Mouse (Mus musculus) embryonic facial prominence, embryonic 15.5 days (tissue): ENCODE results near the gene Cd300ld3. TPM values are rescaled to one million over a fixed set of nuclear protein-coding genes. Genes with fewer than 3 reads are reported as not detected.

Source experiments
- ATAC-seq: fragments of 200-750 bp; cut with Nextera tagmentation; 2 replicates; pipeline ENCODE4 v1.8.0; 2017; ENCODE audit warnings: low read depth, moderate TSS enrichment; ENCODE audit not compliant: insufficient number of reproducible peaks, low FRiP score, low TSS enrichment
- H3K27ac ChIP-seq: fragments of 300-500 bp; sonication (generic); replicated peaks from 2 replicates; pipeline ENCODE4 v1.5.1; 2015; ENCODE audit warnings: mild to moderate bottlenecking, inconsistent platforms
- H3K27me3 ChIP-seq: fragments of 300-500 bp; sonication (generic); 2 replicates; pipeline ENCODE4 v1.6.1; 2015; ENCODE audit warnings: inconsistent platforms
- H3K36me3 ChIP-seq: fragments of 300-500 bp; sonication (generic); 2 replicates; pipeline ENCODE4 v1.6.1; 2015; ENCODE audit warnings: mild to moderate bottlenecking, inconsistent platforms
- H3K4me1 ChIP-seq: fragments of 300-500 bp; sonication (generic); 2 replicates; pipeline ENCODE4 v1.6.1; 2015; ENCODE audit warnings: inconsistent platforms
- H3K4me2 ChIP-seq: fragments of 300-500 bp; sonication (generic); replicated peaks from 2 replicates; pipeline ENCODE4 v1.6.1; 2015; ENCODE audit warnings: mild to moderate bottlenecking, inconsistent platforms
- H3K4me3 ChIP-seq: fragments of 300-500 bp; sonication (generic); replicated peaks from 2 replicates; pipeline ENCODE4 v1.5.1; 2015; ENCODE audit warnings: mild to moderate bottlenecking, inconsistent platforms
- H3K9ac ChIP-seq: fragments of 300-500 bp; sonication (generic); 2 replicates; pipeline ENCODE4 v1.6.1; 2015; ENCODE audit warnings: inconsistent platforms
- H3K9me3 ChIP-seq: fragments of 300-500 bp; sonication (generic); replicated peaks from 2 replicates; pipeline ENCODE4 v1.6.1; 2016; ENCODE audit warnings: inconsistent platforms
- WGBS: fragments of 180-500 bp; shearing (Covaris S2); methylation state at CpG from one replicate; pipeline ENCODE4 v1.1.7; 2015; 5-methylcytosine and 5-hydroxymethylcytosine counted together
- polyA plus RNA-seq: library from polyadenylated mRNA; unstranded; fragments of >200 nt; fragmentation: Nextera tagmentation; extraction: Ambion mirVana; gene quantifications from 2 replicates; pipeline ENCODE4 v1.2.1, GENCODE M21; 2015

Gene Cd300ld3
- polyA plus RNA-seq, 1 experiment from 2014 or later: not detected

DNA sequence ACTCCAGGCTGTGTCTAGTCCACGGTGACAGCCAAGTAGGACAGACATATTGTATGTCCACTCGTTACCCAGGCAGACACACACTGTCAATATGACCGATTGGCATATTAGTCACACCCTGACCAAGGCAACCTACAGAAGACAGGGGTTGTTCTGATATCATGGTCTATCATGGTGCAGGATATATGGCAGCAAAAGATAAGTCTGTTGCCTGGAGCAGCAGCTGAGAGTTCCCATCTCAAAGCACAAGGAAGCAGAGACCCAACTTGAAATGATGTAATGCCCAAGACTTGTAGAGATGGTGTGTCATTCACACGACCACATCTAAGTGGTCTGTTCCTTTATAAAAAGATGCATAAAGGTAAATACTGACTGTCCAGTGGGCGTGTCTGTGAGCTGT is 30.5 kb upstream of the Cd300ld3 start:
- no peaks in the 10 kb centered on the region for H3K36me3 ChIP-seq
- peaks cover 9% of the 10 kb centered on the region for H3K27me3 ChIP-seq
- no peaks in the 10 kb centered on the region for H3K4me1 ChIP-seq
- H3K27ac ChIP-seq: no peak overlapping the region
- no peaks in the 10 kb centered on the region for H3K9me3 ChIP-seq
- H3K4me3 ChIP-seq: no peak overlapping the region
- no peak overlapping the region for H3K9ac ChIP-seq
- no peak for ATAC-seq
- no peak overlapping the region for H3K4me2 ChIP-seq
- 81% methylated on average over 5 of the region's 5 CpGs for WGBS

DNA sequence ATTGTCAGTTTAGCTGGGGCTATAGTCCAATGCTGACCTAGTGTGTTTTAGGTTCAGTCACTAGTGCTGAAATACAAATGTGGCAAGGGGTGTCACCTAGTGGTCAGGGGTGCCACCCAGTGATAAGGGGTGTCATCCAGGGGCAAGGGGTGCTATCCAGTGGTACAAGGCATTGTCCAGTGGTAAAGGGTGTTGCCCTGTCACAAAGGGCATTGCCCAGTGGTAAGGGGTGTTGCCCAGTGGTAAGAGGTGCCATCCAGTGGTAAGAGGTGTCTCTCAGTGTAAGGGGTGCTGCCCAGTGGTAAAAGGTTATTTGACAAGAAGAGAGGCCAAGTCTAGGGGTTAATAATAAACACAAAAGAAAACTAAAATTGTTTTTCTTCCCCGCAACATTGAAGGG is 29.2 kb upstream of the Cd300ld3 start:
- no peak overlapping the region for H3K4me2 ChIP-seq
- H3K9me3 ChIP-seq: no peaks in the 10 kb centered on the region
- H3K27me3 ChIP-seq: no peaks in the 10 kb centered on the region
- ATAC-seq: no peak
- WGBS: 90% methylated on average over 1 of the region's 1 CpGs
- no peaks in the 10 kb centered on the region for H3K36me3 ChIP-seq
- no peaks in the 10 kb centered on the region for H3K4me1 ChIP-seq
- no peak overlapping the region for H3K4me3 ChIP-seq
- no peak overlapping the region for H3K9ac ChIP-seq
- H3K27ac ChIP-seq: no peak overlapping the region

GRCm38 (mm10) chr11:115075859-115076258 is 27.6 kb upstream of the Cd300ld3 start:
- Histone ChIP-seq H3K27me3 (peaks cover 9% of the 10 kb centered on the region; the same call in 1 of the 2 replicates), H3K4me3 (no peak overlapping the region), H3K4me1 (peaks cover 11% of the 10 kb centered on the region; the same call in 1 of the 2 replicates), H3K9ac (no peak overlapping the region), H3K9me3 (no peaks in the 10 kb centered on the region), H3K4me2 (no peak overlapping the region), H3K36me3 (no peaks in the 10 kb centered on the region), H3K27ac (no peak overlapping the region)
- 66% methylated on average over 5 of the region's 5 CpGs for WGBS
- no peak for ATAC-seq

DNA sequence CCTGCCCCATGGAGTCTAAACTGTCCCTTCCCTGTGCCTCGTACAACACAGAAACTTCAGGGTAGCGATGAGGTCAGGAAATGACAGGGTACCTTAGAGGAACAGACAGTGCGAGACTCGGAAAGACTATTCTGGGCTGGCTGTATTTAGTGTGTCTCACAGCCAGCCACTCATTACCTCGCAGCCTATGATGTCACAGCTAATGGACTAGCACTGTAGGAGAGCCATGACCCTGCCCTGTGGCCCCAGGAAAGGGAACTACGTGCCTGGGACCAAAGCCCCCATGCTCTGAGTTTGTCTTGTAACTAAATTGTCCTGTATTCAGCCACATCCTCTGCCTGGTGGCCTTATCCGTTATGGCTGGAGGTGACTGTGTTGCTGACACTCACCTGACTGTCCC is 27.2 kb upstream of the Cd300ld3 start:
- Histone ChIP-seq H3K36me3 (no peaks in the 10 kb centered on the region), H3K9me3 (no peaks in the 10 kb centered on the region), H3K4me3 (no peak overlapping the region), H3K4me1 (peaks cover 11% of the 10 kb centered on the region; the same call in 1 of the 2 replicates), H3K27me3 (peaks cover 13% of the 10 kb centered on the region), H3K9ac (no peak overlapping the region), H3K27ac (no peak overlapping the region), H3K4me2 (no peak overlapping the region)
- ATAC-seq: peak; percentile 40; the same call in 1 of the 2 replicates
- 70% methylated on average over 7 of the region's 7 CpGs for WGBS

- WGBS: 59% methylated on average over 5 of the region's 5 CpGs
- no peak for ATAC-seq
These were observed 24.8 kb upstream of the Cd300ld3 start for GRCm38 (mm10) chr11:115073002-115073401.

GRCm38 (mm10) chr11:115071631-115072294 is 23.6 kb upstream of the Cd300ld3 start:
- peak overlapping the region; percentile 34; the same call in 1 of the 2 replicates for H3K27ac ChIP-seq
- WGBS: 20% methylated on average over 14 of the region's 14 CpGs
- no peak overlapping the region for H3K9ac ChIP-seq
- H3K4me1 ChIP-seq: peaks cover 11% of the 10 kb centered on the region; the same call in 1 of the 2 replicates
- H3K27me3 ChIP-seq: peaks cover 14% of the 10 kb centered on the region
- no peak overlapping the region for H3K4me3 ChIP-seq
- H3K9me3 ChIP-seq: no peaks in the 10 kb centered on the region
- H3K36me3 ChIP-seq: no peaks in the 10 kb centered on the region
- H3K4me2 ChIP-seq: peak overlapping the region; percentile 24
- no peak for ATAC-seq

More at GRCm38 (mm10) chr11:115073002-115073401, 24.8 kb upstream of the Cd300ld3 start:
- H3K4me1 ChIP-seq: peaks cover 11% of the 10 kb centered on the region; the same call in 1 of the 2 replicates
- no peak overlapping the region for H3K4me3 ChIP-seq
- no peak overlapping the region for H3K9ac ChIP-seq
- no peaks in the 10 kb centered on the region for H3K36me3 ChIP-seq
- no peak overlapping the region for H3K4me2 ChIP-seq
- no peaks in the 10 kb centered on the region for H3K9me3 ChIP-seq
- no peak overlapping the region for H3K27ac ChIP-seq
- H3K27me3 ChIP-seq: peaks cover 14% of the 10 kb centered on the region

DNA sequence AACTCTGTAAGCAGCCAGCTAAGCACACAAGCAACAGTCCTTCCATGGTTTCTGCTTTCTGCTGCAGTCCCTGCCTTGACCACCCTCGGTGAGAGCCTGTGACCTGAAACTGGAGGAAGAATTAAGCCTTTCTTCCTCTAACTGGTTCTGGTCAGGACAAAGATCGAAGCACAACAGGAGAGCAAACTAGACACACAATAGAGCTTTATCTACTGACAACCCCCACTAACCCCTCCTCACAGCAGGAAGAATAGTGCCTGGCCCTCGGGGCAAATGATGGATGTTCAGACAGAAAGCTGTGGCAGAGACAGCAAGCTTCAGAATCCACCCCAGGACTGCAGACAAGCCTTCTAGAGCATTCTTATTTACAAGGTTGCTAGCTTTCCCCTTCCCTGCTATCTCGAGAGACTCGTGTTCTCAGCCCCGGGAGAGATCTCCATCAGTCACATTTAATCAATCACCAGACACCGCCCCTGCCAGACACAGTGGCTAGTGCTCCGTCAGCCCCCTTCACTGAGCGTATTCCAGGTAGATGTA is 22.9 kb upstream of the Cd300ld3 start:
- H3K4me1 ChIP-seq: peaks cover 11% of the 10 kb centered on the region; the same call in 1 of the 2 replicates
- H3K27ac ChIP-seq: no peak overlapping the region
- ATAC-seq: no peak
- H3K4me2 ChIP-seq: peak overlapping the region; percentile 24
- no peaks in the 10 kb centered on the region for H3K36me3 ChIP-seq
- no peaks in the 10 kb centered on the region for H3K9me3 ChIP-seq
- no peak overlapping the region for H3K9ac ChIP-seq
- H3K27me3 ChIP-seq: peaks cover 14% of the 10 kb centered on the region
- no peak overlapping the region for H3K4me3 ChIP-seq
- 11% methylated on average over 9 of the region's 9 CpGs for WGBS

GRCm38 (mm10) chr11:115066768-115067167 is 18.6 kb upstream of the Cd300ld3 start:
- 62% methylated on average over 6 of the region's 6 CpGs for WGBS
- H3K27ac ChIP-seq: no peak overlapping the region
- no peak overlapping the region for H3K4me2 ChIP-seq
- no peak overlapping the region for H3K9ac ChIP-seq
- H3K36me3 ChIP-seq: no peaks in the 10 kb centered on the region
- H3K4me3 ChIP-seq: no peak overlapping the region
- no peaks in the 10 kb centered on the region for H3K9me3 ChIP-seq
- H3K4me1 ChIP-seq: peaks cover 7% of the 10 kb centered on the region; the same call in 1 of the 2 replicates
- no peak for ATAC-seq
- peaks cover 13% of the 10 kb centered on the region for H3K27me3 ChIP-seq

DNA sequence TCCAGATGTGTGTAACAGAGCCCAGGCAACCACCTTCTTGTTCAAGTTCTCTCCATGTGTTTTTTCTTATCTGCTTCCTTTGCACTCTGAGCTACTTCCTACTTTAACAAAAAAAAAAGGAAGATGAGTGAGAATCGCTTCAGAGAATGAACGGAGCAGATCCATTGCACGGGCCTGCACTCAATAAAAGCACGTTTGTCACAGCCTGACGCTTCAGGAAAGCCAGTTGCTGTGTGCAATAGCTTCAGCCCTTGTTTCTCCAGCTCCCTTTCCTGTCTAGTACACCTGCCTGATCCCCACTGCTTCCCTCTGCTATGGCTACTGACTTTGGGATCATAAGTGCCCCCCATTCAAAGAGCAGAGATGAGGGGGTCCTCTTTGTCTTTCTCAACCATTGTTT is 13.9 kb upstream of the Cd300ld3 start, which contains the start of gene Cd300e:
Gene Cd300e (minus strand): TSS at position 101 of the 400 bp plus-strand sequence.
- Histone ChIP-seq H3K27ac (no peak within 1 kb of the TSS), H3K9me3 (no peaks in the 10 kb centered on the region)
- 29% methylated on average over 5 of the region's 5 CpGs for WGBS

DNA sequence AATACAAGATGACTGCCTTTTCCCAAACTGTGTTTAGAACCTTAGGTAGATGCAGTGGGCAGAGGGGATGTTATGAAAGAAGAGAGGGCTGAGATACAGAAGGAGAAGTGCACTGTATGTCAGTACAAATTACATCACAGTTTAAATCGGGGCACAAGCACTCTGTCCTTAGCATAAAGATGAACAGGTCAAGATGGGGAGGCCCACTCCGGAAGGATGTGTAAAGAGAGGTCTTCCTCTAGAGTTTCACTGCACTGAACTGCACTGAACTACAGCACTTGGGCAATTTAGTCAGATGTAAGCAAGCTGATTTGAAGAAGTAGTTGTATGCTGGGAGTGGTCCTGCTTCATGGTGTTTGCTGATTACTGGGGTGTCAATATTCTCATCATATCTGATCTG is 11.6 kb upstream of the Cd300ld3 start:
- no peak overlapping the region for H3K27ac ChIP-seq
- H3K36me3 ChIP-seq: no peaks in the 10 kb centered on the region
- no peak overlapping the region for H3K9ac ChIP-seq
- no peaks in the 10 kb centered on the region for H3K9me3 ChIP-seq
- H3K27me3 ChIP-seq: no peaks in the 10 kb centered on the region
- 81% methylated on average over 2 of the region's 2 CpGs for WGBS
- H3K4me2 ChIP-seq: no peak overlapping the region
- no peak overlapping the region for H3K4me3 ChIP-seq
- no peaks in the 10 kb centered on the region for H3K4me1 ChIP-seq
- ATAC-seq: no peak

More for the DNA sequence above, 13.9 kb upstream of the Cd300ld3 start, which contains the start of gene Cd300e:
- no peak for ATAC-seq
- Histone ChIP-seq H3K36me3 (no peaks in the 10 kb centered on the region), H3K4me3 (no peak within 1 kb of the TSS), H3K9ac (no peak within 1 kb of the TSS), H3K27me3 (no peaks in the 10 kb centered on the region), H3K4me2 (no peak within 1 kb of the TSS), H3K4me1 (no peaks in the 10 kb centered on the region)

- 62% methylated on average over 4 of the region's 4 CpGs for WGBS
- no peak overlapping the region for H3K4me2 ChIP-seq
- no peaks in the 10 kb centered on the region for H3K4me1 ChIP-seq
- no peak for ATAC-seq
- no peak overlapping the region for H3K27ac ChIP-seq
- no peak overlapping the region for H3K4me3 ChIP-seq
- no peaks in the 10 kb centered on the region for H3K9me3 ChIP-seq
- no peak overlapping the region for H3K9ac ChIP-seq
- H3K27me3 ChIP-seq: no peaks in the 10 kb centered on the region
- H3K36me3 ChIP-seq: no peaks in the 10 kb centered on the region
These were observed 10.5 kb upstream of the Cd300ld3 start for GRCm38 (mm10) chr11:115058701-115059100.
